Mouse (Mus musculus): ENCODE data around the gene S100a2. TPM values are rescaled to one million over a fixed set of nuclear protein-coding genes. Genes with fewer than 3 reads are reported as not detected.

S100a2 gene
- not detected in 2 replicates for polyA plus RNA-seq (2012; rRNA removed)
- not detected in 2 replicates for polyA plus RNA-seq (2014; fragmentation: Nextera tagmentation; extraction: Ambion mirVana)

DNA sequence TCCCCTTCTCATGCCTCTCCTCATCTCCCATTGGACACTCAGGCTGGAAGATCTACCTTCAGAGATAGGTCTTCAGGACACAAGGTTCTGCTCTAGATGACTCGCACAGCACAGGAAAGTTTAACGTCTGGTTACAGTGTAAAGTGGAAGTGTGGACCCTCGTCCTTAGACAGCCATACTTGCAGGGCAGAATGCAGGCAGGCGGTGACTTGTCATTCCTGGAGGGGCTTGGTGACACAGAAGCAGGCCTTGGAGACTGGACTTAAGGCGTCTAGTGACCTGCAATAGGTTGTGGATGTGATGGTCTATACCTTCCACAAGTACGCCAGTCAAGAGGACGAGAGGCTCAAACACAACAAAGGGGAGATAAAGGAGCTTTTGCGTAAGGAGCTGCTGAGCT is at the start of gene S100a2:
Gene S100a2 (plus strand): TSS at position 301 of the 400 bp plus-strand sequence.
- 53% methylated on average over 8 of the region's 8 CpGs for WGBS (ENCODE audit: insufficient replicate concordance)

DNA sequence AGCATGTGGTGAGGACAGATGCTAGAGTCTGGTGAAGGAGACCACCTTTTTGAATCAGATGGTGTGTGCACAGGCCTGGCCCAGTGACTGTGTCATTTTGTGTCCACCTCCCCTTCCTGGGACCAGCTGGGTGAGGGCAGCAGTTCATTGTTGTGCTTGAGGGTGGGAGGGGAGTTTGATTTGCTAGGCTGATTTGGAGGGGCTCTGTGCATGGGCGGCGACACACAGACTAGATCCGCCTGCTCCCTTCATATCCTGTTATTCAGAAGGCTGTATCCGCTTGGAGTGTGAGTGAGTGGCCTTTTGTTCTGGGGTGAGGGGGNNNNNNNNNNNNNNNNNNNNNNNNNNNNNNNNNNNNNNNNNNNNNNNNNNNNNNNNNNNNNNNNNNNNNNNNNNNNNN is 49.1 kb upstream of the S100a2 start:
- ATAC-seq (ENCODE audit: insufficient read depth) (no peak), DNase-seq (ENCODE audit: low read depth in 3 of 3, low spot score in 3 of 3) (no peak)
- Histone ChIP-seq H3K4me2 (ENCODE audit: low read depth) (no peak overlapping the region), H3K36me3 (replicated peaks; ENCODE audit: control insufficient read depth, insufficient read depth, low read depth) (no peaks in the 10 kb centered on the region), H3K9me3 (ENCODE audit: control insufficient read depth, low read length) (no peaks in the 10 kb centered on the region), H3K27me3 (ENCODE audit: control insufficient read depth, insufficient read depth, low read length) (no peaks in the 10 kb centered on the region), H3K4me1 (replicated peaks; ENCODE audit: control insufficient read depth in 2 of 2, insufficient read depth in 2 of 2, low read length in 1 of 2) (peaks cover 0 to 3% of the 10 kb centered on the region in 2 experiments; a peak in 1 of 4 replicates), H3K27ac (no peak overlapping the region), H3K9ac (replicated peaks) (no peak overlapping the region), H3K4me3 (ENCODE audit: insufficient read depth in 1 of 2, low read depth in 2 of 2, low read length in 2 of 2) (no peak overlapping the region)
- TF ChIP-seq EP300 (IDR thresholded peaks at IDR 0.05; ENCODE audit: low read depth) (no peak), CTCF (IDR thresholded peaks at IDR 0.05; ENCODE audit: low read depth) (no peak)
- 69% methylated on average over 4 of the region's 4 CpGs for WGBS (ENCODE audit: insufficient replicate concordance)

More for the DNA sequence above, at the start of gene S100a2:
- Histone ChIP-seq H3K9me3 (ENCODE audit: control insufficient read depth, low read length) (no peaks in the 10 kb centered on the region), H3K9ac (replicated peaks) (no peak within 1 kb of the TSS), H3K36me3 (replicated peaks; ENCODE audit: control insufficient read depth, insufficient read depth, low read depth) (no peaks in the 10 kb centered on the region), H3K27ac (no peak within 1 kb of the TSS), H3K4me3 (ENCODE audit: insufficient read depth in 1 of 2, low read depth in 2 of 2, low read length in 2 of 2) (no peak within 1 kb of the TSS), H3K4me2 (ENCODE audit: low read depth) (no peak within 1 kb of the TSS), H3K27me3 (ENCODE audit: control insufficient read depth, insufficient read depth, low read length) (no peaks in the 10 kb centered on the region), H3K4me1 (replicated peaks; ENCODE audit: control insufficient read depth in 2 of 2, insufficient read depth in 2 of 2, low read length in 1 of 2) (peaks cover 0 to 2% of the 10 kb centered on the region in 2 experiments; a peak in 1 of 4 replicates)
- ATAC-seq (ENCODE audit: insufficient read depth) (no peak), DNase-seq (ENCODE audit: low read depth in 3 of 3, low spot score in 3 of 3) (no peak)
- no peak for TF ChIP-seq EP300 (IDR thresholded peaks at IDR 0.05; ENCODE audit: low read depth)
- no peak for TF ChIP-seq CTCF (IDR thresholded peaks at IDR 0.05; ENCODE audit: low read depth)

GRCm38 (mm10) chr3:90549676-90550420 is 40.2 kb upstream of the S100a2 start:
- no peak for ATAC-seq (ENCODE audit: insufficient read depth)
- H3K27me3 ChIP-seq (ENCODE audit: control insufficient read depth, insufficient read depth, low read length): no peaks in the 10 kb centered on the region
- DNase-seq (ENCODE audit: low read depth in 3 of 3, low spot score in 3 of 3): no peak

GRCm38 (mm10) chr3:90550421-90550790 is 39.6 kb upstream of the S100a2 start:
- ATAC-seq (ENCODE audit: insufficient read depth): no peak
- Histone ChIP-seq H3K27ac (no peak overlapping the region), H3K4me1 (replicated peaks; ENCODE audit: control insufficient read depth in 2 of 2, insufficient read depth in 2 of 2, low read length in 1 of 2) (no peaks in the 10 kb centered on the region), H3K27me3 (ENCODE audit: control insufficient read depth, insufficient read depth, low read length) (no peaks in the 10 kb centered on the region), H3K9me3 (ENCODE audit: control insufficient read depth, low read length) (no peaks in the 10 kb centered on the region), H3K9ac (replicated peaks) (no peak overlapping the region), H3K36me3 (replicated peaks; ENCODE audit: control insufficient read depth, insufficient read depth, low read depth) (no peaks in the 10 kb centered on the region), H3K4me3 (ENCODE audit: insufficient read depth in 1 of 2, low read depth in 2 of 2, low read length in 2 of 2) (no peak overlapping the region), H3K4me2 (ENCODE audit: low read depth) (no peak overlapping the region)
- DNase-seq (ENCODE audit: low read depth in 3 of 3, low spot score in 3 of 3): no peak
- WGBS (ENCODE audit: insufficient replicate concordance): 71% methylated on average over 2 of the region's 2 CpGs
- TF ChIP-seq EP300 (IDR thresholded peaks at IDR 0.05; ENCODE audit: low read depth): no peak
- TF ChIP-seq CTCF (IDR thresholded peaks at IDR 0.05; ENCODE audit: low read depth): no peak

More at GRCm38 (mm10) chr3:90549676-90550420, 40.2 kb upstream of the S100a2 start:
- Histone ChIP-seq H3K9ac (replicated peaks) (no peak overlapping the region), H3K9me3 (ENCODE audit: control insufficient read depth, low read length) (no peaks in the 10 kb centered on the region), H3K4me2 (ENCODE audit: low read depth) (no peak overlapping the region), H3K4me3 (ENCODE audit: insufficient read depth in 1 of 2, low read depth in 2 of 2, low read length in 2 of 2) (no peak overlapping the region), H3K27ac (no peak overlapping the region), H3K4me1 (replicated peaks; ENCODE audit: control insufficient read depth in 2 of 2, insufficient read depth in 2 of 2, low read length in 1 of 2) (no peaks in the 10 kb centered on the region), H3K36me3 (replicated peaks; ENCODE audit: control insufficient read depth, insufficient read depth, low read depth) (no peaks in the 10 kb centered on the region)
- no peak for TF ChIP-seq CTCF (IDR thresholded peaks at IDR 0.05; ENCODE audit: low read depth)
- TF ChIP-seq EP300 (IDR thresholded peaks at IDR 0.05; ENCODE audit: low read depth): no peak
- WGBS (ENCODE audit: insufficient replicate concordance): 47% methylated on average over 5 of the region's 5 CpGs

DNA sequence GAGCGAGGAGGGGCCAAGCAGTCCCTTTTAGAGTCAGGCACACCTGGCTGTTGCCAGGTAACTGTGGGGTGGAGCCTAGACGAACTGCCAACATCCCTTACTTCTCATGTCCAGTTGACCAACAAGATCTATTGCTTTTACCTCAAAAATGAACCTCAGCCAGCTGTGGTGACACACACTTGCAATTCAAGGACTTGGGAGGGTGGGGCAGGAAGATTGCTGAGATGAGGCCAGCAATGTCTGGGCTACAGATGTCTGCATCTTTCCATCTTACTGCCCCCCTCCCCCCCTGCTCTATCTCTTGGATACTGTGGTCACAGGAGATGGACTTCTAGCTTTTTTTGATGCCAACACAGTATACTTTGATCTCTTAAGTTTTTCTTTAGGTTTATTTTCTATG is 37.8 kb upstream of the S100a2 start:
- Histone ChIP-seq H3K27me3 (ENCODE audit: control insufficient read depth, insufficient read depth, low read length) (no peaks in the 10 kb centered on the region), H3K9me3 (ENCODE audit: control insufficient read depth, low read length) (no peaks in the 10 kb centered on the region), H3K27ac (no peak overlapping the region), H3K36me3 (replicated peaks; ENCODE audit: control insufficient read depth, insufficient read depth, low read depth) (no peaks in the 10 kb centered on the region), H3K4me1 (replicated peaks; ENCODE audit: control insufficient read depth in 2 of 2, insufficient read depth in 2 of 2, low read length in 1 of 2) (no peaks in the 10 kb centered on the region), H3K4me2 (ENCODE audit: low read depth) (no peak overlapping the region), H3K4me3 (ENCODE audit: insufficient read depth in 1 of 2, low read depth in 2 of 2, low read length in 2 of 2) (no peak overlapping the region), H3K9ac (replicated peaks) (no peak overlapping the region)
- WGBS (ENCODE audit: insufficient replicate concordance): 43% methylated on average over 2 of the region's 2 CpGs
- DNase-seq (ENCODE audit: low read depth in 3 of 3, low spot score in 3 of 3): no peak
- ATAC-seq (ENCODE audit: insufficient read depth): no peak
- TF ChIP-seq EP300 (IDR thresholded peaks at IDR 0.05; ENCODE audit: low read depth): no peak
- TF ChIP-seq CTCF (IDR thresholded peaks at IDR 0.05; ENCODE audit: low read depth): no peak
